Mouse (Mus musculus) spleen, postnatal 10 days (tissue): ENCODE data around the gene Cep89.

ENCODE experiments used
- DNase-seq, 2 experiments: peaks; one replicate each; pipeline ENCODE4 v3.0.0; 2021 to 2022; ENCODE audit warnings: low spot score in 2 of 2

Gene Cep89

GRCm38 (mm10) chr7:35382706-35383353 lies 14.0 kb upstream of the Cep89 start:
- DNase-seq, result no peak

DNA sequence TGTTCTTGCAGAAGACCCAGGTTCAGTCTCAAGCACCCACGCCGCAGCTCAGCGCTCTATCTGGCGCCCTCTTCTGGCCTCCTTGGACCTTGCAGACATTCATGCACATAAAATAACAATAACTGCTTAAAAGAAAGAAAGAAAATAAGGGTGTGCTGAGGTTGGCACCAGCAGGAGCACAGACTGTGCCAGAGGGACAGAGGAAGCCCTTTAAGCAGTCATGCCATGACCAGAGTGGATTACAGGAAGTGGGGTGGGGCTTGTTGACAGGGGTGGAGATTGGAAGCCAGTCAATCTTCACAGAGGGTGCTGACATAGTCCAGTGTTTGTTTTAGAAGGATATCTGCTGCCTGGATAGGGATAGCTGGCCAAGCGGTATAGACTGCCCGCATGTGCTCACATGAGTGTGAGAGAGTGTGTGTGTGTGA lies 10.3 kb upstream of the Cep89 start:
- peak in 1 of 2 experiments; percentile 49 for DNase-seq

DNA sequence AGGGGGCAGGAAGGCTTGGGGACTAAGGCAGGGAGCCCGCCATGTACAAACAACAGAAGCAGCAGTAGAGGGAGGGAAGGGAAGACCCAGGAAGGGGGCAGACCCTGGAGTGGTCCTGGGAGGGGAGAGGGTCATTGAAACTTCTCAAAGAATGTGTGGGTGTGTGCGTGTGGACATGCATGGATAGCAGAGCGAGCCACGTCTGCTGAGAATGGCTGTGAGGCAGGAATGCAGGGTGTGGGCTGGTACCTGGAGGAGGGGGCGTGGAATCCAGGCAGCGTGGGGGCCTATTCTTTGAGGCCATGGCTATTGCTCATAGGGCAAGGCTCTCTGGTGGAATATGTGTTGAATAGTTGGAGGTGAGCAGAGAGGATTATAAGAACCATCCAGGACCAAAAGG lies 8.1 kb upstream of the Cep89 start:
- no peak for DNase-seq

DNA sequence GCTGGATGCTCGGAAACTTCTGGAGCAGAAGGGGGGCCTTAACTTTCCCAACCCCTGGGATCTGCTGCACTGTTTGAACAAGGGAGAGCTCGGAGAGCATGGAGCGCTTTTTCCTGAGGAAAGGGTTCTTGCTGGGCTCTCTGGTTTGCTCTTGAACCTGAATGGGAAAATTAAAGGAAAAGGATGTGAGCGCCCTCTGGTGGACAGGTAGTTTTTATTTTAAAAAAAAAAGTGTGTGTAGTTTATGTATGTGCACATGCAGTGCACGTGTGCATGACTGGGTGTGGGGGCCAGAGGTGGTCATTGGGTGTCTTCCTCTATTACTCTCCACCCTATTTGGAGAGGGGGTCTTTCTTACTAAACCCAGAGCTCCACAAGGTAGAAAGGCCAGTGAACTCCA lies 3.9 kb upstream of the Cep89 start:
- no peak for DNase-seq

DNA sequence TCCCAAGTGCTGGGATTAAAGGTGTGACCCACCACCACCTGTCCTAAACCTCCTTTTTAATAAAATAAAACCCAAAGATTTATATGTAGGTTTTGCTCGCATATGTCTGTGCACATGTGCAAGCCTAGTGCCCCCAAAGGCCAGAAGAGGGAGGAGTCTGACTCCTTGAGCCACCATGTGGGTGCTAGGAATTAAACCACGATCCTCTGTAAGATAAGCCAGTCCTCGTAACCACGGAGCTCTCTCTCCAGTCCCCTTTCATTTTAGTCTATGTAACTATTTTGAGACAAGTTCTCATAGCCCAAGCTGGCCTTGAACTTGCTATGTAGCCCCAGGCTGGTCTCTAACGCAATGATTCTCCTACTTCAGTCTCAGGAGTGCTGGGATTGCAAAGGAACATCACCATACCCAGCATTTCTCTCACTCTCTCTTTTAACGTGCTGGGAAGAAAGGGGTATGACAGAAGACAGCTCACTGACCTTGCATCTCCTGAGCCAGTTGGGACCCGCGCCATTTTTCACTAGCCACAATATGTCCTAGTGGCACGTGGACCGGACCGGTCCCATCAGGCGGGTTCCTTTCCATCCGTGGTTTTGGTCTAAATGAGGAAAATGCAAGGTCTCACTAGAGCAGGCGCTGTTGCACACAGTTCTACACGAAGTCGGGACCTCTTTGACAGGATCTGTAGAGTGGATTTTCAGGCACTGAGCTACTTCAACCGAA lies 940 bp upstream of the Cep89 start:
- DNase-seq, result peak in 1 of 2 experiments; percentile 41

DNA sequence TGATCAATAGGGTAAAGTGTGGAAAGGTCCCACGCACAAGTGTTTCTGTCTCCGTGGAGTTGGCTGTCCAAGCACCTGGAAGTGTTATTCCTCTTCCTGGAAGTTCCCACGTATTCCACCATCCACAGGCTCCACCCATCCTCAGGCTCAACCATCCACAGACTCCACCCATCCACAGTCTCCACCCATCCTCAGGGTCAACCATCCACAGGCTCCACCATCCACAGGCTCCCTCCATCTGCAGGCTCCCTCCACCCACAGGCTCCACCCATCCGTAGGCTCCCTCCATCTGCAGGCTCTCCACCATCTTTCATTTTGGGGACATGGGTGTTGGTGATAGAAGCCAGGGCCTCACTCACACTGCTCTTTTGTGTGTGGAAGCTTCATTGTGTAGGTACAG lies 4.3 kb downstream of the Cep89 start:
- DNase-seq, result no peak

DNA sequence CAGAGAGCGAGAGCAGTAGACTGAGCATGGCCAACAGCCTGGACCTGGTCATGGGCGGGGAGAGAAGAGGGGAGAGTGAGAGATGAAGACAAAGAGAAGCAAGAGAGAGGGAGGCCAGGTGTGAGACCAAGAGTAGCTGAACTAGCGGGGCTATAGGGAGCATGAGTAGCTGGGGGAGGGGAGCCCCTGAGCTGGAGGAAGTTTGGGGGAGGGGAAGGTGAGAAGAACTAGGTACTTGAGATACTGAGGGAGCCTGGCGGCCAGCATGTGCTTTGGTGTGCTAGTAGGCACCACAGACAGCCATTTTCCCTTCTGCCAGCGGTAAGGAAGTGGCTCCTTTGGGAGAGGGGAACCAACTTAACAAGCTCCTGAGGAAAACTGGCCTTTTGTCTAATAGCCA lies 18.4 kb downstream of the Cep89 start:
- peak in 1 of 2 experiments; percentile 57 for DNase-seq

GRCm38 (mm10) chr7:35415801-35416653 lies 19.2 kb downstream of the Cep89 start:
- peak; percentile 9 to 46 for DNase-seq

GRCm38 (mm10) chr7:35416654-35416948 lies 19.8 kb downstream of the Cep89 start:
- peak in 1 of 2 experiments; percentile 32 for DNase-seq

DNA sequence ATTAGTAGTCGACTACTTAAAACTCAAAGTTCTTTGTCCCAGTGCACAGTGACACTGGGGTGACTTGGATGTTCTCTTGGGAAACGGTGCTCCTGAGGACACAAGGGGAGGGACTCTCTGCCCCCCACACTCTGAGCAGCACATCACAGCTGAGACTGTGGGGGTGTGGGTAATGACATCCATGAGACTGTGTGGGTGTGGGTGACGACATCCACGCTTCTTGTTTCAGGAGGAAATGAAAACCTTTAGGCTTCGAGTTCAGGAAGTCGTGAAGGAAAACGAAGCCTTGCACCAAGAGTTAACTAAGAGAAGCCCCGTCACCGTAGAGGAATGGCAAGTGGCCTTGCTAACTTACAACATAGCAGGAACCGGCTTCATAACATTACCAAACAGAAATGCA lies 26.2 kb downstream of the Cep89 start:
- no peak for DNase-seq

DNA sequence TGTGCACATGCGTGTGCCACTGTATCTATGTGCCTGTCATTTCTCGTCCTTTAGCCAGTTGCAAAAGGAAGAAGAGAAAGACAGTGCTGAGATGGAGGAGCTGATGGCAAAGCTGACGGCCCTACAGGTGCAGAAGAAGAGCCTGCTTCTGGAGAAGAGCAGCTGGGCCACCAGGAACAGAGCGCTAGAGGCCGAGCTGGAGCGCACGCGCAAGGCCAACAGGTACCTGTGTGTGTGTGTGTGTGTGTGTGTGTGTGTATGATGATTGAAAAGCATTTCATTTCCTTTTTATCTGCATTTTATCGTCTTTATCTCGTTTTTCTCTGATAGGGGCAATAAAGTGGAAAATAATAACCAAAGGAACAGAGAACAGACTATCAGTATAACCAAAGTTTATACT lies 31.3 kb downstream of the Cep89 start:
- DNase-seq, result no peak

DNA sequence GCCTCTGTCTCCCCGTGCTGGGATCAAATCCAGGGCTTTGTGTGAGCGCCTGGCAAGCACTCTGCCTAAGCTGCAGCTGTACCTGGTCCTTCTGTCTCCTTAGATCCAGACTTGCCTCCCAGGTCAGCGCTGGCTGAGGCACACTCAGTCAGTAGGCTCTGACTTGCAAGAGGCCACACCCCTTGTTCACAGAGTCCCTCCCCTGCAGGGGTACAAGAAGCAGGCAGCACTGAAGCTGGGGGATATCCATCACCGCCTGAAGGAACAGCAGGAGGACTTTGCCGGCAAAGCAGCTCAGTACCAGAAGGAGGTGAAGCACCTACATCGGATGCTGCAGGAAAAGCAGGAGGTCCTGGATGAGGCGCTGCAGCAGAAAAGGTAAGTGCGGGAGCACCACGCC lies 38.4 kb downstream of the Cep89 start:
- DNase-seq, result no peak

GRCm38 (mm10) chr7:35447501-35447900 lies 50.7 kb downstream of the Cep89 start:
- no peak for DNase-seq

DNA sequence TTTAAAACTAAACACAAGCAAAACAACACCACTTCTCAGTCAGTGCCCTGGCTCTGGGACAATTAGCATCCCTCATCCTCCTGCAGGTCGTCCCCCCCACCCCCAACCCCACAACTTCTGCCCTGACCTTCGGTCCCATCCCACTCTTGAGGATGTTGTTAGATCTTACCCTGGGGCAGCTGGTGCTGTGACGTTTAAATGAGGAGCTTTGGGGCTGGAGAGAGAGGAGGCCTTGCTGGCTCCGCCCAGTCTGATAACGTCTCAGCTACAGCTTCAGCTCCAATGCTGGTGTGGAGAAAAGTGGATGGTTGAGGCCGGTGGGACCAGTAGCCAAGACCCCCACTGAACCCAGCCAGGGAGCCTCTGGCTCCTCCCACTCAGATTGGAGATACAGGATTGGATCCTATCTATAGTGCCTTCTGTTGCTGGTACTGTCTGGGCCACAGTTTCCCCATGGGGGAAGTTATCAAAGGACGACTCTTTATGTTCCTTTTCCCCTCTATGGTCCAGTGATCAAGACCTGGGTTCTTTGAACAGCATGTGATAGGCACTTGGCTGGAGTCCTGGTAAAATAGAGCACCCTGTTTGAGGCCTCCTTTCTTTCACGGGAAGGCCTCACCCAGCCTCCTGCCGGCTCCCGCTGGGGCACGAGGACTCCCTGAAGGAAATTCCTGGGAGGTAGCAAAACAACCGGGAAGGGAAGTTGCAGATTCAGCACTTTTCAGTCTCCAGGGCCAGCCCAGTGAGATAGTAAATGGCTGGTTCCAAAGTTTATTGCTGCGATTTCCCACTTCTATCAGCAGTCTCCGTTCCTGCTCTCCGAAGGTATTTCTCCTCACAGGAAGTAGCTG lies 51.4 kb downstream of the Cep89 start, which contains the start of gene Slc7a9:
Slc7a9 (plus strand) TSS at position 801 of the 851 bp plus-strand sequence.
- no peak for DNase-seq

GRCm38 (mm10) chr7:35448867-35449266 lies 52.0 kb downstream of the Cep89 start:
- DNase-seq, result no peak

GRCm38 (mm10) chr7:35456091-35456814 lies 59.4 kb downstream of the Cep89 start:
- no peak for DNase-seq

GRCm38 (mm10) chr7:35460971-35461370 lies 64.1 kb downstream of the Cep89 start:
- DNase-seq, result no peak

- no peak for DNase-seq
These were observed 68.2 kb downstream of the Cep89 start for GRCm38 (mm10) chr7:35465027-35465426.

- DNase-seq, result no peak
These were observed 71.0 kb downstream of the Cep89 start for GRCm38 (mm10) chr7:35467856-35468255.

DNA sequence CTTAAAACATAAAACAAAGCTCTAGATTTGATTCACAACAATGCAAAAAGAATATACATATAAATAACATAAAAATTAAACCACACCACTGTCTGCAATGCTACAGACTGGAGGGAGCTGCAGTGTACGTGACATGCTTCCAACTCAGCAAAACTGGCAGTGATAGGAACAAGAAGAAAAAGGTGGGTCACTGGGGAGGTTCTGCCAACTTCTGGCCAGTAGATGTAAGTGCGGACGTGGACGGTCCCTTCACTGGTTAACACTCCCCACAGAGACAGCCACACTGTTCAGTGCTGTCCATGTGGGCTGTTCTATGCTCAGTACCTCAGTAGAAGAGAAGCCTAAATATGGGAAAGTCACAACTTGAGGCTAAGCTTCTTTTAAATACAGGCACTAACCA lies 74.0 kb downstream of the Cep89 start:
- no peak for DNase-seq

DNA sequence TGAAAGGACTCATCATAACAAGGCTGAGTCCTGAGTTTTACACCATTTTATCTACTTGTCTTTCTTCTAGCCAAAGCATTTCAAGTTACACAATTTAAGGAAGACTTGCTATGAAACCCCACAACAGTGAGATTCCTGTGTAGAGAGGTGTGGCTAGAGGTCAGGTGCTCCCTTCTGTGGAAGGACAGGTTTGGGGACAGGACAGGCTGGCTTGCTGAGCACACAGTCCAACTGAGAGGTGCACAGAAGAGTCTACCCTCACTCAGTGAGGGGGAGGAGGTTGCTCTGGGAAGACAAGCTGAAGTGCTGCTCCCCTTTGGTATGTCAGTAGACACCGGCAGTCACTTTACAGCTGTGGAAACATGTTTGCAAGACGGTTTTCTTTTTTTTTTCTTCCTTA lies 79.6 kb downstream of the Cep89 start:
- DNase-seq, result no peak
